Mouse (Mus musculus): ENCODE measurements around the gene Gm20388. TPM values are rescaled to one million over a fixed set of nuclear protein-coding genes. Genes with fewer than 3 reads are reported as not detected.
"Not testable (repeated sequence)": the region's sequence is repeated elsewhere in the genome, so short reads cannot be mapped to it uniquely, and the experiment has no call there.

Gm20388 gene
- polyA plus RNA-seq, 1 experiment from 2014 or later = not detected

DNA sequence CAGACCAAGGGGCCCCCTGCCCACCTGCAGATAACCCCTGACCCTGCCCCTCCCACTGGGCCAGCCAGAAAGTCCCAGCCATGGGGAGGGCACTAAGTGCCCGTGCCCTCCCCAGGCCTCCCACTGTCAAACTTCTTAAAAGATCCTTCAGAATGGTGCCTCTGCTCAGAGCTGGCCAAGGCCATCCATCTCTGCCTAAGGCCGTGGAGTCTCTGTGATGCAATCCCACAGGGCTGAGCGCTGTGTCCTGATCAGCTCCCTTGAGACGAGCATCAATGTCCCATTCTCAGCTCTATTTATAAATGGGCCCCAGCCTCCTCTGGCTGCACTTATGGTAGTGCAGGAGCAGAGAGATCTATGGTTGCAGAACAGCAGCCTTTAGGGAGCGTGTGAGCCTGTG lies 1403.4 kb downstream of the Gm20388 start:
- Histone ChIP-seq H3K9ac (replicated peaks) (no peak overlapping the region), H3K4me1 (peaks cover 13% of the 10 kb centered on the region), H3K4me3 (no peak overlapping the region), H3K4me2 (replicated peaks) (no peak overlapping the region), H3K27ac (replicated peaks) (no peak overlapping the region), H3K27me3 (no peaks in the 10 kb centered on the region), H3K9me3 (no peaks in the 10 kb centered on the region), H3K36me3 (no peaks in the 10 kb centered on the region)
- WGBS = 77% methylated on average over 5 of the region's 5 CpGs
- no peak for ATAC-seq (replicated peaks)

DNA sequence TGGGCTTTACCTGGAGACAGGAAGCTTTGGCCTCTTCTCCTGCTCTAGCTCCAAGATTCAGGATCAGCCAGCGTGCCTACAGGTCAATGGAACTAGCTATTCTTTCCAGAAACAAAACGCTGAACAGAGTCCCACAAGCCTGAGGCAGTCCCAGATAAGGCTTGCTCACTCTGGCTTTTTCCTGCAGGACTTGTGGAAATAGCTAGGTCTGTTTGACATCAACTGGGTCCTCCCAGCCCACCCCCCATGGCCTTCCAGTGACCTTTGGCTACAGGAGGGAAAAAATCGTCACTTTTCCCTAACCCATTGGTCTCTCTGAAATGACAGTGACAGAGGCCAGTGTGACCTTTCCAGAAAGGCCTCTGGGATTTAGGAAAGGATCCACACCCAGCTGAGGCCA lies 1404.9 kb downstream of the Gm20388 start:
- H3K4me1 ChIP-seq = peaks cover 9% of the 10 kb centered on the region
- H3K9me3 ChIP-seq = no peaks in the 10 kb centered on the region
- no peak overlapping the region for H3K4me2 ChIP-seq (replicated peaks)
- no peak for ATAC-seq (replicated peaks)
- no peak overlapping the region for H3K9ac ChIP-seq (replicated peaks)
- no peaks in the 10 kb centered on the region for H3K36me3 ChIP-seq
- WGBS = 81% methylated on average over 3 of the region's 3 CpGs
- H3K4me3 ChIP-seq = no peak overlapping the region
- H3K27ac ChIP-seq (replicated peaks) = no peak overlapping the region
- H3K27me3 ChIP-seq = no peaks in the 10 kb centered on the region

DNA sequence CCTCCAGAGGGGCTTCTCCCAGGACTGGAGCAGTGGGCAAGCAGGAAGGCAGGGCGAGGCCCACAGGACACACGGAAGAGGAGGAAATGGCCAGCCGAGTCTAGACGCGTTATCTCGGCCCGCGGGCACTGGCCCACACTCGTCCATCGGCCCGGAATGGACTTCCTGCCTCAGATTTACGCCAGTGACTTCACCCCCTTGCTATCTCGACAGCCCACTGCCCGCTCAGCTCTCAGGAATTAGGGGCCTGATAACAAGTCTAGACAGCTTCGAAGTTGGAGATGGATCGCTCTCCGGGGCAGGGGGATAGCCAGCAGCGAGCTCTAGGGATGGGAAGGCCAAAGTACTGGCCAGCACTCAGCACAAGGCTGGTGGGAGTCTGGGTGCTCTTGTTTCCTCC lies 1405.4 kb downstream of the Gm20388 start:
- Histone ChIP-seq H3K27ac (replicated peaks) (no peak overlapping the region), H3K9ac (replicated peaks) (no peak overlapping the region), H3K27me3 (no peaks in the 10 kb centered on the region), H3K36me3 (no peaks in the 10 kb centered on the region), H3K9me3 (no peaks in the 10 kb centered on the region), H3K4me3 (no peak overlapping the region), H3K4me2 (replicated peaks) (no peak overlapping the region), H3K4me1 (peaks cover 5% of the 10 kb centered on the region)
- WGBS = 87% methylated on average over 18 of the region's 18 CpGs
- no peak for ATAC-seq (replicated peaks)

DNA sequence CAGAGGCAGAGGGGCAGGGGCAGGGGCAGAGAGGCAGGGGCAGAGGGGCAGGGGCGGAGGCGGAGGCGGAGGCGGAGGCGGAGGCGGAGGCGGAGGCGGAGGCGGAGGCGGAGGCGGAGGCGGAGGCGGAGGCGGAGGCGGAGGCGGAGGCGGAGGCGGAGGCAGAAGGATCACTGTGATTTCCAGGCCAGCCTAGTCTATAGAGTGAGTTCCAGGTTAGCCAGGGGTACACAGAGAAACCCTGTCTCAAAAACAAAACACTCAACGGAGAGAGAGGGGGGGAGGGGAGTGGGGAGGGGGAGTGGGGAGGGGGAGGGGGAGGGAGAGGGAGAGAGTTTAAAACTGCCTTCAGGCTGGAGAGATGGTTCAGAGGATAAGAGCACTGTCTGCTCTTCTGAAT lies 1408.1 kb downstream of the Gm20388 start:
- not testable (repeated sequence) for H3K36me3 ChIP-seq; H3K4me1 ChIP-seq; H3K4me3 ChIP-seq; H3K27ac ChIP-seq (replicated peaks); H3K4me2 ChIP-seq (replicated peaks); H3K27me3 ChIP-seq; ATAC-seq (replicated peaks); H3K9me3 ChIP-seq; H3K9ac ChIP-seq (replicated peaks)
- WGBS = no CpG with 5 or more reads among the region's 19 CpGs

DNA sequence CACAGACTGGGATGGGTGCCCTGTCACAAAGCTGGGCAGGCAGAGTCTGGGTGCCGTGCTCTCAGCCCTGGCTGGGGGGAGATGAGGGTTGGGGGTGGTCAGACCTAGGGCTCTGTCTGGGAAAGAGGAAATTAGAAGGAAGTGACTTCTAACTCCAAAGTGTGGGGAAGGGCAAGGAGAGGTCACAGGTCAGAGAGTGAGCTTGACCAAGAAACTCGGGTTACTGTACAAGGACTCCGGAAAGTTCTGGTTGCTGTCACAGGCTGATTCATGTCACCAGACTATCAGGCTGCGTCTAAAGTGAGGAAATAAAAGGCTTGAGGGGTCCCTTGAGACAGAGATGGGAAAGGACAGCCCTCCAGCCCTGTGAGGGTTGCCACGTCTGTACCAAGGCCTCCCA lies 1408.8 kb downstream of the Gm20388 start:
- Histone ChIP-seq H3K27ac (replicated peaks) (no peak overlapping the region), H3K4me1 (no peaks in the 10 kb centered on the region), H3K9me3 (no peaks in the 10 kb centered on the region), H3K4me2 (replicated peaks) (no peak overlapping the region), H3K36me3 (no peaks in the 10 kb centered on the region), H3K27me3 (no peaks in the 10 kb centered on the region), H3K9ac (replicated peaks) (no peak overlapping the region), H3K4me3 (no peak overlapping the region)
- ATAC-seq (replicated peaks) = no peak
- WGBS = 78% methylated on average over 5 of the region's 5 CpGs

DNA sequence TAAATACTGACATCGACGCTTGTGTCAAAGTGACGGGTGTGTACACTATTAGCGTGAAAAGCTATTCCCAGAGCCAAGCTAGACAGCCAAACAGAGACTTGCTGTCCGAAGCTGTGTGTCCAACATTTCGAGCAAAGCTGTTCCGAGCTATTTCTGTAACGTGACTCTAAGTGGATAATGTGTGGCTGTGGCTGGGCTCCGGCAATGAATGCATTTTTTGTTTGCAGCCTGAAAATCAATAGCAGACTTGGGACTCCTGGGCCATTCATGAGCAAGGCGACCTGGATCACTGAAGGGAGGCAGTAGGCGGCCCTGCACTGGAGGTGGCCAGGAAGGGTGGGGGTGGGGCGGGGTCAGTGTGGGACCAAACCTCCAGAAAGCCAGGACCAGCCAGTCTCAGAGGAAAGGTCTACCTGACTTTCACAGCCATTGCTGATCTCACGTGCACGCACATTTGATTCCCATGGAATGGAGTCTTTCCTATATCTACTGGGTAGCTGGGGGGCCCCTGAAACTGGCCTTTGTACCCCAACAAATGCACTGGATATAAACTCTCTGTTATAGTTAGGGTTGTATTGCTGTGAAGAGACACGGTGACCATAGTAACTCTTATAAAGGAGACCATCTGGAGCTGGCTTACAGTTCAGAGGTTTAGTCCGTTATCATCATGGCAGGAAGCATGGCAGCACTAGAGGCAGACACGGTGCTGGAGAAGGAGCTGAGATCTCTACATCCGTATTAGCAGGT lies 1415.7 kb downstream of the Gm20388 start:
- H3K9ac ChIP-seq (replicated peaks) = no peak overlapping the region
- WGBS = 44% methylated on average over 18 of the region's 18 CpGs
- no peaks in the 10 kb centered on the region for H3K27me3 ChIP-seq
- no peak overlapping the region for H3K4me3 ChIP-seq
- H3K4me1 ChIP-seq = no peaks in the 10 kb centered on the region
- H3K4me2 ChIP-seq (replicated peaks) = no peak overlapping the region
- ATAC-seq (replicated peaks) = no peak
- no peaks in the 10 kb centered on the region for H3K36me3 ChIP-seq
- no peak overlapping the region for H3K27ac ChIP-seq (replicated peaks)
- no peaks in the 10 kb centered on the region for H3K9me3 ChIP-seq

DNA sequence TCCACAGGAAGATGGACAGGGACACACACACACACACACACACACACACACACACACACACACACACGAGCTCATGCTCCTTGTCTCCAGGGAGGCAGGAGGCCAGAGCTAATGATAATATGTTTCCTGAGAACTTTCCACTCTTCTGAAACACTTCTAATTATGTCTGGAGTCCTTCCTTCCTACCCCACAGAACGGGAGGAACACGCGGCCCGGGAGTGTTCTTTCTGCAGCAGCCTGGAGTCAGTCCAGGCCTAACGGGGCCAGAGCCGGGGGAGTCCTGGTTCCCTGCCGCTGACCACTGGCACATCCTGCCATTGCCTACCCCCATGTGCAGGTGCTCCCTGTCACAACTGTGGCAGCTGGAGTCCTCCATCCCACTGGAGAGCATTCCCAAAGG lies 1421.8 kb downstream of the Gm20388 start:
- H3K27me3 ChIP-seq = no peaks in the 10 kb centered on the region
- no peak for ATAC-seq (replicated peaks)
- H3K36me3 ChIP-seq = no peaks in the 10 kb centered on the region
- H3K4me3 ChIP-seq = no peak overlapping the region
- no peak overlapping the region for H3K27ac ChIP-seq (replicated peaks)
- H3K9ac ChIP-seq (replicated peaks) = no peak overlapping the region
- H3K9me3 ChIP-seq = no peaks in the 10 kb centered on the region
- H3K4me1 ChIP-seq = 0 out of 2 replicates have a peak, but pooled peaks cover 6% of the 10 kb centered on the region
- H3K4me2 ChIP-seq (replicated peaks) = no peak overlapping the region
- 56% methylated on average over 8 of the region's 8 CpGs for WGBS

DNA sequence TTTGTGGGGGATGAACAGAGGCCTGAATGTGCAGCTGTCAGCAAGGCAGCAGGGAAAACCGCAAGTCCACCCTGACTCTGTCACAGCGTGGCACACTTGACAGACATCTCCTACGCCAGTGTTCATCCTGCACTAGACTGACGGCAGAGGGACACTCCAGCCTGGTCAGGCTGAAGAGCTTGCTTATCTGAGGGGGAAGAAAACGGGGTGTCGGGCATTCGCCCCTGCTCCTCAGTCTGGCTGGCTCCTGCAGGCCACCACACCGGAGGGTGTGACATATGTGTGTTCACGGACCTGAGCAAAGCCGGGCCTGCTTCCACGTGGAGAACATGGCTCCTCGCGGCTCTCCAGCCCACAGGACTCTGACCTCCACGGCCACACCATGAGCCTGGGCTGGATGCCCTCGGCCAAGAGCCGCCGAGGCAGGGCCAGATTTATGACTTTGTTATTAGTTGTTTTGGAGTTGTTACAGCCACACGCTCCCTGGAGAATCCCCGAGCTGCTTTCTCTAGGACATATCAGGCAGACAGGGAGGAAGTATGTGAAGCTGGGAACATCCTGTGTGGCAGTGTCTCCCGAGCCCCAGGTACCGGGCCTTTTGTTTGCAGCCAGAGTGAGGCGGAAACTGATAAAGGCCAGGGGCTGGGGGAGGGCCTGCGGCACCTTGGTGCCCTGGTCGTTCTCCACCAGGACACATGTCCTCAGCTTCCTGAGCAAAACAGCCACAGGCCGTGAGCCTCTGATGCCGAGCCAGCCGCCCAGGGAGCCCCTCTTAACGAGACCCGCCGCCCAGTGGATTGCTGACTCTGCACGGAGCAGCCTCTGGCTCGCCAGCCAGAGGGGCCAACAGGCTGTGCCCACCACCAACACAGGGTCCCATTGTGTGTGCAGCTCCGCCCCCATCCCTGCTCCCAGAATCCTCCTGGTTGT lies 1424.1 kb downstream of the Gm20388 start:
- H3K36me3 ChIP-seq = no peaks in the 10 kb centered on the region
- H3K4me3 ChIP-seq = no peak overlapping the region
- no peak overlapping the region for H3K4me2 ChIP-seq (replicated peaks)
- no peaks in the 10 kb centered on the region for H3K9me3 ChIP-seq
- ATAC-seq (replicated peaks) = no peak
- H3K27ac ChIP-seq (replicated peaks) = no peak overlapping the region
- H3K4me1 ChIP-seq = 0 out of 2 replicates have a peak, but pooled peaks cover 6% of the 10 kb centered on the region
- no peaks in the 10 kb centered on the region for H3K27me3 ChIP-seq
- WGBS = 61% methylated on average over 33 of the region's 33 CpGs
- no peak overlapping the region for H3K9ac ChIP-seq (replicated peaks)

DNA sequence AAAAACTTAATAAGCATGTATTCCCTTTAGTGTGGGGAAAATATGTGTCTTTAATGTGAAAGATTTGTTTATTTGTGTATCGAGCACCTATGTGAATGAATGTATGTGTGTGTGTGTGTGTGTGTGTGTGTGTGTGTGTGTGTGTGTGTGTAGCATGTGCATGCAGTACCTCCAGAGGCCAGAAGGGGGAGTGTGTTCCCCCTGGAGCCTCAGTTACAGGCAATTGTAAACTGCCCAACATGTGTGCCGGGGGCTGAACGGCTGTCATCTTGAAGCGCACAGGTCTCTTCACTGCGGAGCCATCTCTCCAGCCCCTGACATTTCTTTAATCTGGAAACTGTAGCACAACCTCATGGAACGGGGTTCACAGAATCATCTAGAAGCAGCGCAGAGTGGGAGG lies 1425.0 kb downstream of the Gm20388 start:
- H3K9ac ChIP-seq (replicated peaks) = no peak overlapping the region
- H3K4me3 ChIP-seq = no peak overlapping the region
- no peaks in the 10 kb centered on the region for H3K36me3 ChIP-seq
- no peak overlapping the region for H3K4me2 ChIP-seq (replicated peaks)
- no peak overlapping the region for H3K27ac ChIP-seq (replicated peaks)
- 0 out of 2 replicates have a peak, but pooled peaks cover 6% of the 10 kb centered on the region for H3K4me1 ChIP-seq
- WGBS = 96% methylated on average over 7 of the region's 7 CpGs
- H3K9me3 ChIP-seq = no peaks in the 10 kb centered on the region
- no peak for ATAC-seq (replicated peaks)
- H3K27me3 ChIP-seq = no peaks in the 10 kb centered on the region

DNA sequence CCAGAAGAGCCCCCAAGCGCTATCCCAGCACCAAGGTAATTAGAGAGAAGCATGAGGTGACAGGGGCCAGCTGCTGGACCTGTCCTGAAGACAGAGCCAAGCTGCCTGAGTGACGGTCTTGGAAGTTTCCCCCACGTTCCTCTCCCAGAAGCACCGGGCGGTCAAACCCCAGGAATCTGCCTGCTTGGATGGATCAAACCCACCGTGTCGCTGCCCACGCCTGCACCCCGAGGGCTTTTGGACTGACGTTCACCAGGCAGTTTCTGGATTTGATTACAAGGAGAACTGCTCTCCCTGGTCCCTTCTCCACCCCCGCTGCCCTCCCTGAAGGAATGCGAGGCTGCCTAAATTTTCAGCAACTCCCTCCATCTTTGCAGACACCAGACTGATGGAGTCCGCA lies 1432.3 kb downstream of the Gm20388 start:
- no peak for ATAC-seq (replicated peaks)
- Histone ChIP-seq H3K27ac (replicated peaks) (no peak overlapping the region), H3K4me1 (no peaks in the 10 kb centered on the region), H3K9ac (replicated peaks) (no peak overlapping the region), H3K36me3 (no peaks in the 10 kb centered on the region), H3K9me3 (no peaks in the 10 kb centered on the region), H3K4me2 (replicated peaks) (no peak overlapping the region), H3K4me3 (no peak overlapping the region), H3K27me3 (no peaks in the 10 kb centered on the region)
- 80% methylated on average over 13 of the region's 13 CpGs for WGBS

DNA sequence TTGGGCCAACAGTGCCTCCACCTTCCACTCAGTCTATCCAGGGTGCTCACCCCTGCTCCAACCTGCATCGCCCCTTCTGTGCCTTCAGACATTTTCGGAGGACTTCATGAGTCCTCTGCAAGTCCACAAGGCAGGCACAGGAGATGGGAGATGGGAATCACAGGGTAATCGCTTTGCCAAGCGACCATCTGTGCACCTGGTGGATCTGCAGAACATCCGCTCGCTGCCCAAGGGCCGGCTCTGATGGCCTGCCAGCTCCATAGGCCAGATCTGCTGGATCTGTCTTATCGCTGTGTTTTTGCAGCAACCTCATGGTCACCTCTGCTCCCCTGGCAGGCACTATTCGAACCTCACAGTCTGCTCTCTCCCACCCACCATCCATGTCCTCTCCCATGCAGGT lies 1433.8 kb downstream of the Gm20388 start:
- no peak for ATAC-seq (replicated peaks)
- 85% methylated on average over 9 of the region's 9 CpGs for WGBS
- H3K4me2 ChIP-seq (replicated peaks) = no peak overlapping the region

DNA sequence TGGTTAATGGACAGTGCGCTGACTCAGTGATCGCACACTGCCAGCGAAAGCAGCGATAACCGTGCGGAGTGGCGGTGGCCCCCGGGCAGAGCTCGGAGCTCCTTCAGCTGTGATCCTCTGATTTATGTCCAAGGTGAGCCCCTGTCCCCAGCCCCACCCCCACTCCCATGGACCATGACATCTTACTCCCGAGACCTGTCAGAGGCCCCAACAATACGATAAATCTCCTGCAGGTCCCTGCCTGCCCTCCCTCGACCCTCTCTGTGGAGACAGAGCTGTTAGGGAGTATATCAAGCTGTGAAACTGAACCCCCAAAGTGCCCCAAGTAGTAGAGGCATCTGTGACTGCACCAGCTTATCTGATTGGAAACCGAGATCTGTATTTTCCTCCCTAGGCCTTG lies 1435.5 kb downstream of the Gm20388 start:
- Histone ChIP-seq H3K27me3 (no peaks in the 10 kb centered on the region), H3K4me1 (no peaks in the 10 kb centered on the region), H3K27ac (replicated peaks) (no peak overlapping the region), H3K9me3 (no peaks in the 10 kb centered on the region), H3K4me3 (no peak overlapping the region), H3K4me2 (replicated peaks) (no peak overlapping the region), H3K36me3 (no peaks in the 10 kb centered on the region), H3K9ac (replicated peaks) (no peak overlapping the region)
- WGBS = 86% methylated on average over 13 of the region's 13 CpGs
- ATAC-seq (replicated peaks) = no peak

More for the DNA sequence above, 1433.8 kb downstream of the Gm20388 start:
- Histone ChIP-seq H3K27ac (replicated peaks) (no peak overlapping the region), H3K36me3 (no peaks in the 10 kb centered on the region), H3K4me3 (no peak overlapping the region), H3K27me3 (no peaks in the 10 kb centered on the region), H3K9ac (replicated peaks) (no peak overlapping the region), H3K4me1 (no peaks in the 10 kb centered on the region), H3K9me3 (no peaks in the 10 kb centered on the region)

Measured in forebrain, embryonic 15.5 days (tissue).